Mouse (Mus musculus): ENCODE results near the gene Smo.

DNA sequence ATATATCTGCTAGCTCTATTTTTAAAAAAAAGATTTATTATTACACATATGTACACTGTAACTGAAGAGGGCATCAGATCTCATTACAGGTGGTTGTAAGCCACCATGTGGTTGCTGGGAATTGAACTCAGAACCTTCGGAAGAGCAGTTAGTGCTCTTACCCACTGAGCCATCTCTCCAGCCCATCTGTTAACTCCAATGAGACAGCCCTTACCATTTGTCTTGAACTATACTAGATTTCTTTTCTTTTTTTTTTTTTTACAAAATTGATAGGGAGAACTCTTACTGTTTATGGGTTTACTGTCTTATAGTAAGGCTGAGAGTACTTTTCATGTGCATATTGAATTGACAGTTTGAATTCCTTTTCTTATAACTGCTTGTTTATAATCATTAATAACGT is 45.3 kb downstream of the Smo start:
- TF ChIP-seq CTCF (IDR thresholded peaks at IDR 0.05; ENCODE audit: extremely low read depth, insufficient read depth, insufficient read length, insufficient replicate concordance) (no peak), POLR2A (IDR thresholded peaks at IDR 0.05; ENCODE audit: low read depth, low read length) (no peak)

Measured in spleen, adult 2 months (tissue).